Comparison of ENCODE assay signal across 8 mouse cellular contexts in the genomic region with DNA sequence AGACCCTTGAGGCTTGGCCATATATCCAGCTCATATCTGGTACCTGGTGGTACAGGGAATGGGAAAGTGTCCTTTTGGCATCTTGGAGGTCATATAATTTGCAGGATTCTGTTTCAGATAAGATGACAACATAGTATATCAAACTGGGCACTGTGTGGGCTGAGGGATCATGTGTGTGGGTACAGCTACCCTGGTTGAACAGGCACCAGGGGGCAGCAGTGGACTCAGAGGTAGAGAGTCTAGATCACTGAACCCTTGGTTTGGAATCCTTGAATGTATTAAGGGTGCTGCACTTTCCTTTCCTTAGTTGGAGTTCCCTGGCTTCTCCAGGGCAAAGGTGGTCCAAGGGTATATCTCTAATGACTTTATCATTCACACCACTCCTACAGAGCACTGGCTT. TPM values are rescaled to one million over a fixed set of nuclear protein-coding genes. Genes with fewer than 3 reads are reported as not detected.
DNase-seq lines count a peak whose midpoint lies in the region; ATAC-seq and TF ChIP-seq lines count a peak whose summit lies in the region.

No protein-coding gene starts in this region.

- H3K36me3 ChIP-seq in liver, embryonic 14.5 days (replicated peaks; ENCODE audit: control insufficient read depth, insufficient read depth, low read depth), result peaks cover 19% of the 10 kb centered on the region
- peaks cover 12% of the 10 kb centered on the region for H3K36me3 ChIP-seq in stomach, embryonic 16.5 days (ENCODE audit: control insufficient read depth, insufficient read depth, low read length)

- intact Hi-C loops in gastrocnemius, adult 2 months (cut with DNase I), result loop anchor here (10.0 kb wide), 1 partner anchor 54 kb away; no protein-coding TSS in a partner anchor

- no peak overlapping the region for H3K9ac ChIP-seq in liver, embryonic 14.5 days (replicated peaks)
- H3K9ac ChIP-seq in stomach, embryonic 16.5 days (ENCODE audit: low read length), result no peak overlapping the region

- no peaks in the 10 kb centered on the region for H3K27me3 ChIP-seq in liver, embryonic 14.5 days (ENCODE audit: control insufficient read depth, insufficient read depth, low read length)
- no peaks in the 10 kb centered on the region for H3K27me3 ChIP-seq in stomach, embryonic 16.5 days (ENCODE audit: control insufficient read depth, insufficient read depth, low read length)

- TF ChIP-seq CTCF in gastrocnemius, adult 2 months (IDR thresholded peaks at IDR 0.05), result peak; percentile 52
- TF ChIP-seq CTCF in liver, embryonic 14.5 days (IDR thresholded peaks at IDR 0.05; ENCODE audit: low read depth), result peak; percentile 84

- no peaks in the 10 kb centered on the region for H3K9me3 ChIP-seq in liver, embryonic 14.5 days (ENCODE audit: control insufficient read depth, low read length)
- no peaks in the 10 kb centered on the region for H3K9me3 ChIP-seq in stomach, embryonic 16.5 days (replicated peaks; ENCODE audit: control insufficient read depth, low read length)

- TF ChIP-seq EP300 in liver, embryonic 14.5 days (IDR thresholded peaks at IDR 0.05; ENCODE audit: low read depth), result no peak

- H3K4me1 ChIP-seq in liver, embryonic 14.5 days (replicated peaks; ENCODE audit: control insufficient read depth in 2 of 2, insufficient read depth in 2 of 2, low read length in 1 of 2), result peaks cover 17 to 36% of the 10 kb centered on the region in 2 experiments
- H3K4me1 ChIP-seq in stomach, embryonic 16.5 days (ENCODE audit: control insufficient read depth, insufficient read depth, low read length), result peaks cover 19% of the 10 kb centered on the region; the same call in 1 of the 2 replicates

- H3K27ac ChIP-seq in gastrocnemius, adult 2 months, result peak overlapping the region; percentile 99; the same call in 1 of the 2 replicates
- no peak overlapping the region for H3K27ac ChIP-seq in liver, embryonic 14.5 days
- no peak overlapping the region for H3K27ac ChIP-seq in stomach, embryonic 16.5 days (ENCODE audit: low read length)

- DNase-seq in gastrocnemius, adult 2 months, result peak; percentile 58
- no peak for DNase-seq in gastrocnemius, adult 18-20 months (ENCODE audit: low spot score)
- peak; percentile 27 for DNase-seq in urinary bladder, postnatal 25 days (ENCODE audit: low spot score)
- DNase-seq in urinary bladder, postnatal 4 days (ENCODE audit: low spot score in 2 of 2), result no peak
- DNase-seq in liver, embryonic 14.5 days (ENCODE audit: low read depth in 3 of 3, low spot score in 3 of 3), result no peak

- ATAC-seq in granulocyte monocyte progenitor cell, adult 5-6 weeks (replicated peaks; ENCODE audit: poor library complexity, severe bottlenecking), result peak; percentile 27; the same call in 1 of the 2 replicates
- peak; percentile 16; the same call in 1 of the 2 replicates for ATAC-seq in liver, embryonic 14.5 days (ENCODE audit: insufficient read depth)
- ATAC-seq in stomach, embryonic 16.5 days (ENCODE audit: insufficient read depth, low FRiP score), result peak; percentile 20; the same call in 1 of the 2 replicates
- no peak for ATAC-seq in inflammation-experienced regulatory T-cells, adult 6 months

- no peak overlapping the region for H3K4me2 ChIP-seq in liver, embryonic 14.5 days (ENCODE audit: low read depth)
- H3K4me2 ChIP-seq in stomach, embryonic 16.5 days (ENCODE audit: low read depth, low read length), result no peak overlapping the region

- no peak overlapping the region; the same call in 1 of the 2 replicates for H3K4me3 ChIP-seq in gastrocnemius, adult 2 months
- H3K4me3 ChIP-seq in liver, embryonic 14.5 days (ENCODE audit: insufficient read depth in 1 of 2, low read depth in 2 of 2, low read length in 2 of 2), result no peak overlapping the region
- H3K4me3 ChIP-seq in stomach, embryonic 16.5 days (replicated peaks; ENCODE audit: low read length), result no peak overlapping the region

RNA-seq across cellular contexts. Expression of a gene that starts 1.3 kb away (rescaled TPM):
- 1 to 10 TPM; 3.9 to 4.6 TPM for total RNA-seq in gastrocnemius, adult 2 months (2021)
- 1 to 10 TPM; 2.4 to 3.9 TPM for total RNA-seq in gastrocnemius, adult 18-20 months (2021)
- 9.3 and 9.5 TPM in 2 replicates for total RNA-seq in granulocyte monocyte progenitor cell, adult 5-6 weeks (2014; fragmentation: Nextera tagmentation)
- 8.3 and 9.1 TPM in 2 replicates for total RNA-seq in granulocyte monocyte progenitor cell, adult 5-6 weeks (2017)
- 4.7 TPM in 2 replicates for polyA plus RNA-seq in liver, embryonic 14.5 days (2012; rRNA removed)
- polyA plus RNA-seq in liver, embryonic 14.5 days (2014; fragmentation: Nextera tagmentation; extraction: Ambion mirVana), result 1.9 and 2.3 TPM in 2 replicates
- polyA plus RNA-seq in stomach, embryonic 16.5 days (2015; fragmentation: Nextera tagmentation; extraction: Ambion mirVana), result 10.7 and 14.5 TPM in 2 replicates
- polyA plus RNA-seq in inflammation-experienced regulatory T-cells, adult 6 months (2017; shearing (Covaris generic)), result 1 to 10 TPM; 2.1 to 7.7 (median 4.7) TPM

RNA-seq across cellular contexts. Expression of a gene that starts 4.6 kb away (rescaled TPM):
- not detected for total RNA-seq in gastrocnemius, adult 2 months (2021)
- total RNA-seq in gastrocnemius, adult 18-20 months (2021), result under 1 TPM in 1 of 2 experiments, not detected in 1; 0.12 TPM
- not detected in 2 replicates for total RNA-seq in granulocyte monocyte progenitor cell, adult 5-6 weeks (2014; fragmentation: Nextera tagmentation)
- total RNA-seq in granulocyte monocyte progenitor cell, adult 5-6 weeks (2017), result 0.10 TPM in 1 of 2 replicates, not detected in the other
- polyA plus RNA-seq in liver, embryonic 14.5 days (2012; rRNA removed), result 15.3 and 17.9 TPM in 2 replicates
- 12.6 and 15.5 TPM in 2 replicates for polyA plus RNA-seq in liver, embryonic 14.5 days (2014; fragmentation: Nextera tagmentation; extraction: Ambion mirVana)
- polyA plus RNA-seq in stomach, embryonic 16.5 days (2015; fragmentation: Nextera tagmentation; extraction: Ambion mirVana), result 1.8 and 3.0 TPM in 2 replicates
- polyA plus RNA-seq in inflammation-experienced regulatory T-cells, adult 6 months (2017; shearing (Covaris generic)), result under 1 TPM in 2 of 3 experiments, not detected in 1; 0.16 to 0.78 TPM

RNA-seq across cellular contexts. Expression of a gene that starts 10.7 kb away (rescaled TPM):
- total RNA-seq in gastrocnemius, adult 2 months (2021), result 10 to 100 TPM; 11.8 to 12.5 TPM
- total RNA-seq in gastrocnemius, adult 18-20 months (2021), result 1 to 10 TPM; 8.2 to 10.0 TPM
- total RNA-seq in granulocyte monocyte progenitor cell, adult 5-6 weeks (2014; fragmentation: Nextera tagmentation), result 13.3 and 18.6 TPM in 2 replicates
- 5.9 and 6.4 TPM in 2 replicates for total RNA-seq in granulocyte monocyte progenitor cell, adult 5-6 weeks (2017)
- 3.0 and 3.1 TPM in 2 replicates for polyA plus RNA-seq in liver, embryonic 14.5 days (2012; rRNA removed)
- 2.5 and 2.9 TPM in 2 replicates for polyA plus RNA-seq in liver, embryonic 14.5 days (2014; fragmentation: Nextera tagmentation; extraction: Ambion mirVana)
- 13.5 and 15.2 TPM in 2 replicates for polyA plus RNA-seq in stomach, embryonic 16.5 days (2015; fragmentation: Nextera tagmentation; extraction: Ambion mirVana)
- polyA plus RNA-seq in inflammation-experienced regulatory T-cells, adult 6 months (2017; shearing (Covaris generic)), result 10 to 100 TPM; 13.1 to 17.8 (median 13.5) TPM

RNA-seq across cellular contexts. Expression of a gene that starts 21.4 kb away (rescaled TPM):
- total RNA-seq in gastrocnemius, adult 2 months (2021), result 10 to 100 TPM; 18.0 to 45.2 TPM
- 10 to 100 TPM; 23.3 to 29.9 TPM for total RNA-seq in gastrocnemius, adult 18-20 months (2021)
- 2.0 and 5.1 TPM in 2 replicates for total RNA-seq in granulocyte monocyte progenitor cell, adult 5-6 weeks (2014; fragmentation: Nextera tagmentation)
- 0.86 and 1.5 TPM in 2 replicates for total RNA-seq in granulocyte monocyte progenitor cell, adult 5-6 weeks (2017)
- 11.0 and 12.7 TPM in 2 replicates for polyA plus RNA-seq in liver, embryonic 14.5 days (2012; rRNA removed)
- polyA plus RNA-seq in liver, embryonic 14.5 days (2014; fragmentation: Nextera tagmentation; extraction: Ambion mirVana), result 5.9 and 7.4 TPM in 2 replicates
- polyA plus RNA-seq in stomach, embryonic 16.5 days (2015; fragmentation: Nextera tagmentation; extraction: Ambion mirVana), result 7.8 and 11.7 TPM in 2 replicates
- under 1 TPM in 1 of 3 experiments, not detected in 2; 0.32 TPM for polyA plus RNA-seq in inflammation-experienced regulatory T-cells, adult 6 months (2017; shearing (Covaris generic))

RNA-seq across cellular contexts. Expression of a gene that starts 41.2 kb away (rescaled TPM):
- 1 to 10 TPM; 7.8 to 8.0 TPM for total RNA-seq in gastrocnemius, adult 2 months (2021)
- total RNA-seq in gastrocnemius, adult 18-20 months (2021), result 10 to 100 TPM in 1 of 2 experiments, 1 to 10 TPM in 1; 7.6 to 10.7 TPM
- total RNA-seq in granulocyte monocyte progenitor cell, adult 5-6 weeks (2014; fragmentation: Nextera tagmentation), result 24.4 and 29.3 TPM in 2 replicates
- 11.0 and 17.6 TPM in 2 replicates for total RNA-seq in granulocyte monocyte progenitor cell, adult 5-6 weeks (2017)
- 8.2 and 11.1 TPM in 2 replicates for polyA plus RNA-seq in liver, embryonic 14.5 days (2012; rRNA removed)
- polyA plus RNA-seq in liver, embryonic 14.5 days (2014; fragmentation: Nextera tagmentation; extraction: Ambion mirVana), result 12.8 and 15.0 TPM in 2 replicates
- polyA plus RNA-seq in stomach, embryonic 16.5 days (2015; fragmentation: Nextera tagmentation; extraction: Ambion mirVana), result 27.1 and 27.7 TPM in 2 replicates
- 10 to 100 TPM; 26.7 to 40.8 (median 39.5) TPM for polyA plus RNA-seq in inflammation-experienced regulatory T-cells, adult 6 months (2017; shearing (Covaris generic))

Comparison
In these comparisons a context has a peak if more than half of its experiments do, and no peak if none do; other contexts are left out.
1. DNase-seq: peak in gastrocnemius, adult 2 months (single experiment) and urinary bladder, postnatal 25 days (single experiment); none in gastrocnemius, adult 18-20 months (single experiment), urinary bladder, postnatal 4 days (0 of 2) and liver, embryonic 14.5 days (0 of 3).